9 mouse cellular contexts compared by ENCODE assay signal in the genomic region with DNA sequence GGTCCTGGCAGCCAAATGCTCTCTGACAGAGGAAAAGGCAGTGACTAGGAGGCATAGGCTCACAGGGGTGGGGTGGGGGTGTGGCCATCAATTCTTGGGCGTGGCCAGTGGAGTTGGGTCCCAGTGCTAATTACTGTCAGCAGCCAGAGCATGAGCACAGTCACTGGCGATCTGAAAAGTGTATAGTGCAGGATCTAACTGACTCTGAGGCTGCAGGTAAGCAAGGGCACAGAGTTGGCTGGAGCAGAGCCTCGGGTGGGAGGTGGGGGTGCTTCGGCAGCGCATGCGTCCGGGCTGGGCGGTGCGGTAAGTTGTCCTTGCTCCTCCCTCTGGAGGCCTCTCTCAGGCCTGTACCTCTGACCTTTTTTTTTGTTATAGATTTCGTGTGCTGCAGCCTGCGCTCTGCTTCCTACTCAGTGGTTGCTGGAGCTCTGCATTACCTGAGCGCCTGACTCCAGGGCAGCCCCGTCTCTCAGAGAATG. TPM values are rescaled to one million over a fixed set of nuclear protein-coding genes. Genes with fewer than 3 reads are reported as not detected.
DNase-seq lines count a peak whose midpoint lies in the region; ATAC-seq and TF ChIP-seq lines count a peak whose summit lies in the region.
"Had no signal": no experiment of that assay in that cellular context is flagged by ENCODE, and none has a peak within 500 bp of the region (broad histone marks: within the 10 kb centered on the region; RNA-seq: fewer than 3 reads in every experiment).

TSS of gene Cd59b (plus strand) at position 146 of the 482 bp plus-strand sequence.

- 7% methylated on average over 13 of the region's 13 CpGs for WGBS in forebrain, embryonic 14.5 days
- WGBS in hindbrain, embryonic 10.5 days, result 7% methylated on average over 13 of the region's 13 CpGs
- WGBS in limb, embryonic 14.5 days, result 13% methylated on average over 13 of the region's 13 CpGs
- 5% methylated on average over 13 of the region's 13 CpGs for WGBS in midbrain, embryonic 15.5 days

- peak within 1 kb of the TSS; percentile 53 for H3K4me2 ChIP-seq in forebrain, embryonic 14.5 days (ENCODE audit: low read length)
- H3K4me2 ChIP-seq in limb, embryonic 14.5 days (replicated peaks; ENCODE audit: low read depth, low read length, severe bottlenecking), result peak within 1 kb of the TSS; percentile 48
- peak within 1 kb of the TSS; percentile 61 for H3K4me2 ChIP-seq in midbrain, embryonic 15.5 days

- 0 out of 4 replicates have a peak within 1 kb of the TSS, but pooled peaks of 1 of the 2 experiments have one; percentile 21 for H3K4me3 ChIP-seq in MEL (ENCODE audit: control insufficient read depth in 1 of 2, insufficient read depth in 1 of 2, low read depth in 2 of 2, low read length in 2 of 2)
- peak within 1 kb of the TSS; percentile 26 for H3K4me3 ChIP-seq in forebrain, embryonic 14.5 days (ENCODE audit: low read depth, low read length)
- H3K4me3 ChIP-seq in hindbrain, embryonic 10.5 days, result peak within 1 kb of the TSS; percentile 55
- H3K4me3 ChIP-seq in limb, embryonic 14.5 days (replicated peaks; ENCODE audit: low read length), result peak within 1 kb of the TSS; percentile 38
- peak within 1 kb of the TSS; percentile 36 for H3K4me3 ChIP-seq in midbrain, embryonic 15.5 days

- no peak for TF ChIP-seq RAD21 in MEL (IDR thresholded peaks at IDR 0.05; ENCODE audit: low read depth, low read length)

- H3K27ac ChIP-seq in MEL (ENCODE audit: control insufficient read depth, low read depth, low read length), result no peak within 1 kb of the TSS
- no peak within 1 kb of the TSS for H3K27ac ChIP-seq in forebrain, embryonic 14.5 days (ENCODE audit: low read depth, low read length)
- peak within 1 kb of the TSS; percentile 83 for H3K27ac ChIP-seq in hindbrain, embryonic 10.5 days
- peak within 1 kb of the TSS; percentile 26; the same call in 1 of the 2 replicates for H3K27ac ChIP-seq in limb, embryonic 14.5 days (replicated peaks; ENCODE audit: low read depth, low read length)
- peak within 1 kb of the TSS; percentile 20; the same call in 1 of the 2 replicates for H3K27ac ChIP-seq in midbrain, embryonic 15.5 days

- peak; percentile 80 for ATAC-seq in forebrain, embryonic 14.5 days
- peak; percentile 89 for ATAC-seq in limb, embryonic 14.5 days (ENCODE audit: low FRiP score, low read depth)
- peak; percentile 90 for ATAC-seq in midbrain, embryonic 15.5 days (replicated peaks)

- no peaks in the 10 kb centered on the region for H3K27me3 ChIP-seq in MEL (ENCODE audit: control insufficient read depth in 1 of 2, insufficient read depth in 2 of 2, low read length in 2 of 2)
- no peaks in the 10 kb centered on the region for H3K27me3 ChIP-seq in forebrain, embryonic 14.5 days (replicated peaks; ENCODE audit: control insufficient read depth, insufficient read depth, low read length)
- H3K27me3 ChIP-seq in hindbrain, embryonic 10.5 days (ENCODE audit: insufficient read depth, poor library complexity, severe bottlenecking), result no peaks in the 10 kb centered on the region
- no peaks in the 10 kb centered on the region for H3K27me3 ChIP-seq in limb, embryonic 14.5 days (ENCODE audit: control insufficient read depth, insufficient read depth, low read length)
- H3K27me3 ChIP-seq in midbrain, embryonic 15.5 days (replicated peaks), result no peaks in the 10 kb centered on the region

- peak; percentile 63 for DNase-seq in MEL (ENCODE audit: low read depth, low spot score)
- DNase-seq in cerebellum, adult 11 months, result peak; percentile 22
- peak; percentile 56 for DNase-seq in forebrain, embryonic 14.5 days (ENCODE audit: low spot score)
- peak; percentile 72 for DNase-seq in hindbrain, embryonic 10.5 days (ENCODE audit: low spot score)
- peak; percentile 71 for DNase-seq in limb, embryonic 14.5 days (ENCODE audit: low spot score)
- DNase-seq in testis, postnatal 10 days (ENCODE audit: low spot score), result peak; percentile 78
- DNase-seq in layer of hippocampus, adult 11-12 months (ENCODE audit: low spot score), result no peak

- H3K4me1 ChIP-seq in MEL (ENCODE audit: control insufficient read depth in 1 of 2, insufficient read depth in 2 of 2, low read length in 2 of 2), result peaks cover 4 to 5% of the 10 kb centered on the region in 2 experiments; a peak in 3 of 4 replicates
- no peaks in the 10 kb centered on the region for H3K4me1 ChIP-seq in forebrain, embryonic 14.5 days (ENCODE audit: control insufficient read depth, insufficient read depth, low read length)
- peaks cover 10% of the 10 kb centered on the region for H3K4me1 ChIP-seq in hindbrain, embryonic 10.5 days (replicated peaks)
- no peaks in the 10 kb centered on the region for H3K4me1 ChIP-seq in limb, embryonic 14.5 days (ENCODE audit: control insufficient read depth, insufficient read depth, low read length)
- peaks cover 8% of the 10 kb centered on the region; the same call in 1 of the 2 replicates for H3K4me1 ChIP-seq in midbrain, embryonic 15.5 days

- TF ChIP-seq POLR2A in MEL (IDR thresholded peaks at IDR 0.05; ENCODE audit: control insufficient read depth in 1 of 2, insufficient read depth in 1 of 2, low read depth in 1 of 2, low read length in 2 of 2, poor library complexity in 1 of 2), result no peak
- TF ChIP-seq POLR2A in limb, embryonic 14.5 days (IDR thresholded peaks at IDR 0.05; ENCODE audit: borderline replicate concordance, extremely low read depth, insufficient read depth, insufficient read length), result no peak

- no peak for TF ChIP-seq EP300 in MEL (IDR thresholded peaks at IDR 0.05; ENCODE audit: low read depth in 1 of 2, low read length in 2 of 2)

- H3K9ac ChIP-seq in MEL (ENCODE audit: control insufficient read depth, low read depth, low read length, poor library complexity, severe bottlenecking), result no peak within 1 kb of the TSS
- H3K9ac ChIP-seq in forebrain, embryonic 14.5 days (ENCODE audit: low read length), result peak within 1 kb of the TSS; percentile 43; the same call in 1 of the 2 replicates
- H3K9ac ChIP-seq in limb, embryonic 14.5 days (ENCODE audit: low read depth, low read length, severe bottlenecking), result peak within 1 kb of the TSS; percentile 45
- peak within 1 kb of the TSS; percentile 25; the same call in 1 of the 2 replicates for H3K9ac ChIP-seq in midbrain, embryonic 15.5 days

- peaks cover 0 to 2% of the 10 kb centered on the region in 2 experiments; a peak in 2 of 4 replicates for H3K36me3 ChIP-seq in MEL (ENCODE audit: control insufficient read depth in 1 of 2, insufficient read depth in 2 of 2, low read length in 2 of 2)
- no peaks in the 10 kb centered on the region for H3K36me3 ChIP-seq in forebrain, embryonic 14.5 days (ENCODE audit: control insufficient read depth, insufficient read depth, low read length)
- H3K36me3 ChIP-seq in hindbrain, embryonic 10.5 days, result peaks cover 6% of the 10 kb centered on the region; the same call in 1 of the 2 replicates
- no peaks in the 10 kb centered on the region for H3K36me3 ChIP-seq in limb, embryonic 14.5 days (ENCODE audit: control insufficient read depth, insufficient read depth, low read length)
- no peaks in the 10 kb centered on the region for H3K36me3 ChIP-seq in midbrain, embryonic 15.5 days (replicated peaks)

- no peak for TF ChIP-seq CTCF in MEL (IDR thresholded peaks at IDR 0.05 in 2 of 3, conservative IDR thresholded peaks at IDR 0.05 in 1 of 3; ENCODE audit: control insufficient read depth in 1 of 3, insufficient read depth in 1 of 3, low read depth in 2 of 3, low read length in 3 of 3, poor library complexity in 1 of 3, severe bottlenecking in 1 of 3)

- no peaks in the 10 kb centered on the region for H3K9me3 ChIP-seq in MEL (replicated peaks; ENCODE audit: insufficient read depth, low read length)
- H3K9me3 ChIP-seq in forebrain, embryonic 14.5 days (replicated peaks; ENCODE audit: control insufficient read depth, low read length), result no peaks in the 10 kb centered on the region
- peaks cover 8% of the 10 kb centered on the region for H3K9me3 ChIP-seq in hindbrain, embryonic 10.5 days
- 0 out of 2 replicates have a peak, but pooled peaks cover 5% of the 10 kb centered on the region for H3K9me3 ChIP-seq in limb, embryonic 14.5 days (ENCODE audit: control insufficient read depth, low read length)
- no peaks in the 10 kb centered on the region for H3K9me3 ChIP-seq in midbrain, embryonic 15.5 days

- H3K79me2 ChIP-seq in MEL (ENCODE audit: control insufficient read depth, insufficient read depth, low read length, poor library complexity), result no peaks in the 10 kb centered on the region

TF ChIP-seq in MEL, 35 proteins besides CTCF, POLR2A, EP300 and RAD21:
- TF ChIP-seq ZKSCAN1 (IDR thresholded peaks at IDR 0.05; ENCODE audit: low read depth, low read length) (no peak), USF2 (IDR thresholded peaks at IDR 0.05; ENCODE audit: borderline replicate concordance in 1 of 2, insufficient read depth in 1 of 2, low read depth in 1 of 2, low read length in 2 of 2) (no peak), SIN3A (IDR thresholded peaks at IDR 0.05; ENCODE audit: low read length) (no peak), TCF12 (IDR thresholded peaks at IDR 0.05; ENCODE audit: low read depth, low read length) (no peak), MEF2A (IDR thresholded peaks at IDR 0.05; ENCODE audit: extremely low read depth, insufficient replicate concordance, low read depth, low read length, poor library complexity, severe bottlenecking) (no peak), HCFC1 (IDR thresholded peaks at IDR 0.05; ENCODE audit: low read depth, low read length) (no peak), SMC3 (IDR thresholded peaks at IDR 0.05; ENCODE audit: low read depth, low read length) (no peak), POLR2AphosphoS2 (IDR thresholded peaks at IDR 0.05; ENCODE audit: low read length) (no peak), MYC (IDR thresholded peaks at IDR 0.05; ENCODE audit: low read depth, low read length) (no peak), GATA1 (IDR thresholded peaks at IDR 0.05; ENCODE audit: low read depth, low read length) (no peak), JUND (IDR thresholded peaks at IDR 0.05; ENCODE audit: low read depth, low read length) (no peak)

RNA-seq across cellular contexts. Expression of gene Cd59b, which starts in this region (rescaled TPM):
- not detected in 2 replicates for total RNA-seq in MEL (2012; rRNA removed)
- under 1 TPM in 1 of 2 experiments, not detected in 1; 0.38 TPM for polyA plus RNA-seq in MEL (2012; ENCODE audit: insufficient read depth in 1 of 2, insufficient read length in 2 of 2, low read depth in 1 of 2, low replicate concordance in 2 of 2, missing spikeins in 1 of 2)
- 1.0 and 1.3 TPM in 2 replicates for polyA plus RNA-seq in forebrain, embryonic 14.5 days (2014; fragmentation: Nextera tagmentation; extraction: Ambion mirVana)
- 2.3 and 4.0 TPM in 2 replicates for polyA plus RNA-seq in hindbrain, embryonic 10.5 days (2016; fragmentation: Nextera tagmentation; extraction: Ambion mirVana)
- 6.8 and 8.6 TPM in 2 replicates for polyA plus RNA-seq in limb, embryonic 14.5 days (2012; rRNA removed)
- polyA plus RNA-seq in limb, embryonic 14.5 days (2014; fragmentation: Nextera tagmentation; extraction: Ambion mirVana), result 6.0 and 6.5 TPM in 2 replicates
- polyA plus RNA-seq in midbrain, embryonic 15.5 days (2015; fragmentation: Nextera tagmentation; extraction: Ambion mirVana), result 0.92 and 1.2 TPM in 2 replicates
- total RNA-seq: neutrophil, adult 5-6 weeks had no signal

Comparison
In these comparisons a context has a peak if more than half of its experiments do, and no peak if none do; other contexts are left out.
1. Peak in DNase-seq in MEL; RNA of the gene not detected or under 1 TPM.
2. H3K27ac ChIP-seq: peak in hindbrain, embryonic 10.5 days (single experiment), limb, embryonic 14.5 days (single experiment) and midbrain, embryonic 15.5 days (single experiment); none in MEL (single experiment) and forebrain, embryonic 14.5 days (single experiment).
3. Peak in every context shown above with its lines, with median percentiles within 50 percentile points of each other: ATAC-seq and H3K4me2 ChIP-seq.